Mouse (Mus musculus): ENCODE results near the gene Igdcc3.

DNA sequence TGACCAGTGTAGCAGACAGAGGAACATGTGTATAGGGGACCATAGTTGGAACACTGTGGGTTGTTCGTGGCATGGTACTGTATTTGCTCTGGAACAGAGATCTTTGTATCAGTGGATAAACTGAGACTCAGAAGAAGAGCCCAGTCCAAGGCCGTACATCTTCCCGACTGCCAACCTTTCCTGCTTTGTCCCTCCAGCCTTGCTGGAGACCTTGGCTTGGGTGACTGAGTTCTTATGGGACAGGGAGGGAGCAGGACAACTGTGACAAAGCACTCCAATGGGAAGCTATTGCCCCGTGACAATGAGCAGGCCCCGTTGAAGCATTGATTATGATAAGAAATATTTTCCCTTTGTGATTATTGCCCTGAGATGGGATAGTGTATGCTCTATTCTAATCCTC, 29.3 kb upstream of the Igdcc3 start:
- TF ChIP-seq TAL1 (IDR thresholded peaks at IDR 0.05; ENCODE audit: low read length) = no peak
- TF ChIP-seq GATA1 (IDR thresholded peaks at IDR 0.05; ENCODE audit: low read length) = no peak

Data from erythroblast, embryonic 14.5 days (primary cell).